Mouse (Mus musculus) intestine, embryonic 15.5 days (tissue): ENCODE results near the gene Ccr1l1. TPM values are rescaled to one million over a fixed set of nuclear protein-coding genes. Genes with fewer than 3 reads are reported as not detected.

ENCODE experiments used
- ATAC-seq: fragments of 200-750 bp; cut with Nextera tagmentation; 2 replicates; pipeline ENCODE4 v1.8.0; 2017; ENCODE audit warnings: moderate TSS enrichment, moderate library complexity
- H3K27ac ChIP-seq: fragments of 300-500 bp; sonication (generic); 2 replicates; pipeline ENCODE4 v1.5.1; 2015; ENCODE audit warnings: mild to moderate bottlenecking, inconsistent platforms
- H3K27me3 ChIP-seq: fragments of 300-500 bp; sonication (generic); replicated peaks from 2 replicates; pipeline ENCODE4 v1.6.1; 2015; ENCODE audit warnings: inconsistent platforms
- H3K36me3 ChIP-seq: fragments of 300-500 bp; sonication (generic); 2 replicates; pipeline ENCODE4 v1.6.1; 2015; ENCODE audit warnings: inconsistent platforms
- H3K4me1 ChIP-seq: fragments of 300-500 bp; sonication (generic); replicated peaks from 2 replicates; pipeline ENCODE4 v1.6.1; 2015; ENCODE audit warnings: inconsistent platforms
- H3K4me2 ChIP-seq: fragments of 300-500 bp; sonication (generic); replicated peaks from 2 replicates; pipeline ENCODE4 v1.6.1; 2015; ENCODE audit warnings: mild to moderate bottlenecking, inconsistent platforms
- H3K4me3 ChIP-seq: fragments of 300-500 bp; sonication (generic); replicated peaks from 2 replicates; pipeline ENCODE4 v1.5.1; 2015; ENCODE audit warnings: inconsistent platforms
- H3K9ac ChIP-seq: fragments of 300-500 bp; sonication (generic); 2 replicates; pipeline ENCODE4 v1.6.1; 2015; ENCODE audit warnings: inconsistent platforms
- H3K9me3 ChIP-seq: fragments of 300-500 bp; sonication (generic); 2 replicates; pipeline ENCODE4 v1.6.1; 2016; ENCODE audit warnings: inconsistent platforms
- WGBS: fragments of 180-500 bp; shearing (Covaris S2); methylation state at CpG from one replicate; pipeline ENCODE4 v1.1.7; 2015; 5-methylcytosine and 5-hydroxymethylcytosine counted together
- polyA plus RNA-seq: library from polyadenylated mRNA; unstranded; fragments of >200 nt; fragmentation: Nextera tagmentation; extraction: Ambion mirVana; gene quantifications from 2 replicates; pipeline ENCODE4 v1.2.1, GENCODE M21; 2015

The Ccr1l1 gene
- polyA plus RNA-seq, 1 experiment from 2014 or later: not detected

- H3K9ac ChIP-seq: no peak overlapping the region
- H3K4me2 ChIP-seq: no peak overlapping the region
- no peak for ATAC-seq
- no peaks in the 10 kb centered on the region for H3K9me3 ChIP-seq
- H3K36me3 ChIP-seq: no peaks in the 10 kb centered on the region
- no peak overlapping the region for H3K4me3 ChIP-seq
- H3K27ac ChIP-seq: no peak overlapping the region
- H3K4me1 ChIP-seq: no peaks in the 10 kb centered on the region
- H3K27me3 ChIP-seq: no peaks in the 10 kb centered on the region
- WGBS: 89% methylated on average over 19 of the region's 19 CpGs
Measured at GRCm38 (mm10) chr9:123932911-123933675, 45.1 kb downstream of the Ccr1l1 start.

- no peaks in the 10 kb centered on the region for H3K36me3 ChIP-seq
- H3K4me3 ChIP-seq: no peak overlapping the region
- H3K9me3 ChIP-seq: no peaks in the 10 kb centered on the region
- H3K4me2 ChIP-seq: no peak overlapping the region
- H3K27ac ChIP-seq: no peak overlapping the region
- WGBS: 55% methylated on average over 6 of the region's 6 CpGs
- peak; percentile 45; the same call in 1 of the 2 replicates for ATAC-seq
- H3K27me3 ChIP-seq: no peaks in the 10 kb centered on the region
- no peak overlapping the region for H3K9ac ChIP-seq
- no peaks in the 10 kb centered on the region for H3K4me1 ChIP-seq
Measured at GRCm38 (mm10) chr9:123931761-123932700, 46.2 kb downstream of the Ccr1l1 start.

GRCm38 (mm10) chr9:123930926-123931325, 47.3 kb downstream of the Ccr1l1 start:
- WGBS: 61% methylated on average over 3 of the region's 3 CpGs
- Histone ChIP-seq H3K27ac (no peak overlapping the region), H3K4me3 (no peak overlapping the region), H3K9ac (no peak overlapping the region), H3K4me2 (no peak overlapping the region), H3K27me3 (no peaks in the 10 kb centered on the region), H3K9me3 (no peaks in the 10 kb centered on the region), H3K36me3 (no peaks in the 10 kb centered on the region), H3K4me1 (no peaks in the 10 kb centered on the region)
- no peak for ATAC-seq

GRCm38 (mm10) chr9:123930476-123930875, 47.7 kb downstream of the Ccr1l1 start:
- Histone ChIP-seq H3K9me3 (no peaks in the 10 kb centered on the region), H3K9ac (no peak overlapping the region), H3K4me1 (0 out of 2 replicates have a peak, but pooled peaks cover 4% of the 10 kb centered on the region), H3K36me3 (no peaks in the 10 kb centered on the region), H3K27me3 (no peaks in the 10 kb centered on the region), H3K4me3 (no peak overlapping the region), H3K27ac (no peak overlapping the region), H3K4me2 (no peak overlapping the region)
- no peak; the same call in 1 of the 2 replicates for ATAC-seq
- WGBS: 84% methylated on average over 3 of the region's 3 CpGs

- H3K36me3 ChIP-seq: no peaks in the 10 kb centered on the region
Measured at GRCm38 (mm10) chr9:123929936-123930335, 48.3 kb downstream of the Ccr1l1 start.

GRCm38 (mm10) chr9:123928759-123929246, 49.4 kb downstream of the Ccr1l1 start:
- Histone ChIP-seq H3K9me3 (no peaks in the 10 kb centered on the region), H3K9ac (no peak overlapping the region), H3K27me3 (no peaks in the 10 kb centered on the region), H3K27ac (no peak overlapping the region), H3K36me3 (no peaks in the 10 kb centered on the region), H3K4me3 (no peak overlapping the region), H3K4me1 (peaks cover 4% of the 10 kb centered on the region; the same call in 1 of the 2 replicates), H3K4me2 (no peak overlapping the region)
- 38% methylated on average over 8 of the region's 8 CpGs for WGBS
- ATAC-seq: no peak

More at GRCm38 (mm10) chr9:123929936-123930335, 48.3 kb downstream of the Ccr1l1 start:
- H3K9ac ChIP-seq: no peak overlapping the region
- H3K27me3 ChIP-seq: no peaks in the 10 kb centered on the region
- H3K9me3 ChIP-seq: no peaks in the 10 kb centered on the region
- WGBS: 77% methylated on average over 4 of the region's 4 CpGs
- H3K27ac ChIP-seq: no peak overlapping the region
- 0 out of 2 replicates have a peak, but pooled peaks cover 4% of the 10 kb centered on the region for H3K4me1 ChIP-seq
- H3K4me2 ChIP-seq: no peak overlapping the region
- H3K4me3 ChIP-seq: no peak overlapping the region
- ATAC-seq: no peak

- WGBS: 71% methylated on average over 12 of the region's 12 CpGs
- ATAC-seq: no peak
- H3K9me3 ChIP-seq: no peaks in the 10 kb centered on the region
- no peak overlapping the region for H3K4me3 ChIP-seq
- H3K27me3 ChIP-seq: no peaks in the 10 kb centered on the region
- H3K9ac ChIP-seq: no peak overlapping the region
- H3K4me2 ChIP-seq: no peak overlapping the region
- no peaks in the 10 kb centered on the region for H3K36me3 ChIP-seq
- H3K4me1 ChIP-seq: peaks cover 7% of the 10 kb centered on the region; the same call in 1 of the 2 replicates
- no peak overlapping the region for H3K27ac ChIP-seq
Measured at GRCm38 (mm10) chr9:123928118-123928758, 50.0 kb downstream of the Ccr1l1 start.

- H3K4me3 ChIP-seq: no peak overlapping the region
- no peak for ATAC-seq
- H3K27me3 ChIP-seq: no peaks in the 10 kb centered on the region
- 55% methylated on average over 16 of the region's 16 CpGs for WGBS
- 0 out of 2 replicates have a peak overlapping the region, but pooled peaks have one; percentile 32 for H3K27ac ChIP-seq
- H3K4me2 ChIP-seq: no peak overlapping the region
- peaks cover 9% of the 10 kb centered on the region; the same call in 1 of the 2 replicates for H3K4me1 ChIP-seq
- no peaks in the 10 kb centered on the region for H3K36me3 ChIP-seq
- H3K9me3 ChIP-seq: no peaks in the 10 kb centered on the region
- H3K9ac ChIP-seq: no peak overlapping the region
Measured at GRCm38 (mm10) chr9:123927281-123927960, 50.8 kb downstream of the Ccr1l1 start.

Other genes with a start within 250 kb of the Ccr1l1 start
- 1.3 and 1.6 TPM in 2 replicates for gene Cxcr6, start 171.9 kb downstream of the Ccr1l1 start, polyA plus RNA-seq
- 11.2 and 12.0 TPM in 2 replicates for gene Fyco1, start 126.5 kb downstream of the Ccr1l1 start, polyA plus RNA-seq
- gene Xcr1, start 116.4 kb downstream of the Ccr1l1 start, polyA plus RNA-seq: not detected in 2 replicates
- 3.3 and 3.7 TPM in 2 replicates for gene Ccr1, start 9.7 kb downstream of the Ccr1l1 start, polyA plus RNA-seq
- 0.10 TPM in 1 of 2 replicates, not detected in the other for gene Ccr3, start 43.6 kb upstream of the Ccr1l1 start, polyA plus RNA-seq
- 4.9 and 5.0 TPM in 2 replicates for gene Ccr2, start 123.5 kb upstream of the Ccr1l1 start, polyA plus RNA-seq
- gene Ccr5, start 143.1 kb upstream of the Ccr1l1 start, polyA plus RNA-seq: 1.1 and 1.3 TPM in 2 replicates